Mouse (Mus musculus): ENCODE measurements around the gene Cmtm6.
"Not testable (repeated sequence)": the region's sequence is repeated elsewhere in the genome, so short reads cannot be mapped to it uniquely, and the experiment has no call there.

Gene Cmtm6

GRCm38 (mm10) chr9:114731011-114731755 is at the start of gene Cmtm6:
Gene Cmtm6, plus strand, starts transcription at chr9:114731116.
- peak; percentile 95 for DNase-seq (ENCODE audit: low spot score)

GRCm38 (mm10) chr9:114682193-114682592 is 48.7 kb upstream of the Cmtm6 start:
- no peak for DNase-seq (ENCODE audit: low spot score)

DNA sequence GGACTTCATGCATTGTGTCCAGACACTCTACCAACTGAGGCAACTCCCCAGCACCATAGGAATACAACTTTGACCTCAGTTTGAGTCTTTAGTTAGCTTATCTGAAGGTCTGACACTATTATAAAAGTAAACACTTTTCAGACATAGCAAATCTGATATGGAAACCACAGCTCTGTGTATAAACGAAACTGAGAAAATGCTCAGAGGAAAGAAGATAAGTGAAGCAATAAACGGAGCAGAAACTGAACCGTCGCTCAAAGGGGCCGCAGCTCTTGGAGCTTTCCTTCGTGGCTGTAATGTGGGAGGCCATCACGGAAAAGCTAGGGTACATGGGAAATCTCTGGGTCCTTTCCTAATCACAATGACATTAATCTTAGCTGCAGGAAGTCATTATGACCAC is 44.7 kb upstream of the Cmtm6 start:
- no peak for DNase-seq (ENCODE audit: low spot score)

DNA sequence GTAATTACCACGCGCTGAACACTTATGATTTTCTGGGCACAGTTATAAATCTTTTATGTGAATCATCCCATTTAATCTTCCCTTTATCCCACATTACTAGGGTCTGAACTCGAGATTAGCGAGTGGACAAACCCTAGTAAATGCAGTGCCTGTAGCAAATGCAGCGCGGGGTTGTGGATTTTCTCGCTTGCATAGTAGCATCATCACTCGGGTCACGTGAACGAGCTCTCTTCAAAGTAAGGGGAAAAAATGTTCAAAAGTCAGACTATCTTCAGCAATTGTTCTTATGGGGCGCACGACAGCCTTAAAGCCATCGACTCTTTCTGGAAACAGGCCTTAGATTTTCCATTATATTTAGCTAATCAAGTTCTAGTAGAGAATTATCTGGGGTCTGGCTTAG is 43.3 kb upstream of the Cmtm6 start:
- DNase-seq (ENCODE audit: low spot score), result no peak

- peak; percentile 96 for DNase-seq (ENCODE audit: low spot score)
Observed at GRCm38 (mm10) chr9:114688252-114688952, 42.5 kb upstream of the Cmtm6 start, which contains the start of gene Dync1li1. Gene Dync1li1, plus strand, starts transcription at chr9:114688790.

DNA sequence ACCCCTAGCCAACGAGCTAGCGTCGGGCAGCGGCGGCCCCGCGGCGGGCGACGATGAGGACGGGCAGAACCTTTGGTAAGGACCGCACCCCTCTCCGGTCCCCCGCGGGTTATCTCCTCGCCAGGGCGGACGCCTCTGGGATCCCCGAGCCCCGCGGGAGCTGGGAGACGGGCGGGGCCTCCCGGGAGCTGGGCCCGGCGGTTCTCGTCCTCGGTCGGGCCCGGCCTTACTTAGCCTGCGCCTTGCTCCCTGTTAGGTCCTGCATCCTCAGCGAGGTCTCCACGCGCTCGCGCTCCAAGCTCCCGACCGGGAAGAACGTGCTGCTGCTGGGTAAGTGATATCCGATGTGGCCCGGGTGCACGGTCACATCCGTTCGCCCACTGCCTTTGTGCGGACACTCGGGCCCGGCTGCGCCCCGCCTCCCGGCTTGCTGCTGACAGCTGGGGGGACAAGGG is 41.9 kb upstream of the Cmtm6 start:
- DNase-seq (ENCODE audit: low spot score), result peak; percentile 67

- DNase-seq (ENCODE audit: low spot score), result peak; percentile 43
Observed at GRCm38 (mm10) chr9:114690119-114690601, 40.8 kb upstream of the Cmtm6 start.

- DNase-seq (ENCODE audit: low spot score), result no peak
Observed at GRCm38 (mm10) chr9:114691112-114691511, 39.8 kb upstream of the Cmtm6 start.

DNA sequence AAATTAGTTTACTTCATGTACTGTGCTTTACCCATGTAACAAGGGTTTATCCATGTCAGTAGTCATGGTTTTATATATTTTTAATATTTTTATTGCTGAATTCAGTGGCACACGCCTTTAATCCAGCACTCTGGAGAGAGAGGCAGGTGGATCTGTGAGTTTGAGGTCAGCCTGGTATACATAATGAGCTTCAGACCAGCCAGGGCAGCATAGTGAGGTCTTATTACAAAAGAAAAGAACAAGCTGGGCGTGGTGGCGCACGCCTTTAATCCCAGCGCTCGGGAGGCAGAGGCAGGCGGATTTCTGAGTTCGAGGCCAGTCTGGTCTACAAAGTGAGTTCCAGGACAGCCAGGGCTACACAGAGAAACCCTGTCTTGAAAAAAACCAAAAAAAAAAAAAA is 35.3 kb upstream of the Cmtm6 start:
- not testable (repeated sequence) for DNase-seq (ENCODE audit: low spot score)

GRCm38 (mm10) chr9:114697072-114697471 is 33.8 kb upstream of the Cmtm6 start:
- no peak for DNase-seq (ENCODE audit: low spot score)

DNA sequence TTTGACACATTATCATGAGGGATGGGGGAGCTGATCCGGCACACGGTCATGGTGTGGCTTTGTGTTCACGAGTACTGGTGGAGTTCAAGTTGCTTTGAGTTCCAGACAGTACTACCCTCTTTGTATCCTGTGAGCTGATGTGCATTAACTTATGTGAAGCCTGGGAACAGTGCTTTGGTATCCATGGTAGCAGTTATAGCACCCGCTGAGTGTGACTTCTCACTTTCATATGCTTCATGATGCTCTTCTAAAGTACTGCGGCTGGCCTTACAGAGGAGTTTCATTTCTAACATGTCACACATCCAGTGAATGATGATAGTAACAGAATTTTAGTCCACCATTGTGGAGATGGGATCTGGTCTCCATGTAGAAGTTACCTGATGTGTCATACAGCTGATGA is 33.0 kb upstream of the Cmtm6 start:
- no peak for DNase-seq (ENCODE audit: low spot score)

- DNase-seq (ENCODE audit: low spot score), result no peak
Observed at GRCm38 (mm10) chr9:114699262-114699661, 31.7 kb upstream of the Cmtm6 start.

DNA sequence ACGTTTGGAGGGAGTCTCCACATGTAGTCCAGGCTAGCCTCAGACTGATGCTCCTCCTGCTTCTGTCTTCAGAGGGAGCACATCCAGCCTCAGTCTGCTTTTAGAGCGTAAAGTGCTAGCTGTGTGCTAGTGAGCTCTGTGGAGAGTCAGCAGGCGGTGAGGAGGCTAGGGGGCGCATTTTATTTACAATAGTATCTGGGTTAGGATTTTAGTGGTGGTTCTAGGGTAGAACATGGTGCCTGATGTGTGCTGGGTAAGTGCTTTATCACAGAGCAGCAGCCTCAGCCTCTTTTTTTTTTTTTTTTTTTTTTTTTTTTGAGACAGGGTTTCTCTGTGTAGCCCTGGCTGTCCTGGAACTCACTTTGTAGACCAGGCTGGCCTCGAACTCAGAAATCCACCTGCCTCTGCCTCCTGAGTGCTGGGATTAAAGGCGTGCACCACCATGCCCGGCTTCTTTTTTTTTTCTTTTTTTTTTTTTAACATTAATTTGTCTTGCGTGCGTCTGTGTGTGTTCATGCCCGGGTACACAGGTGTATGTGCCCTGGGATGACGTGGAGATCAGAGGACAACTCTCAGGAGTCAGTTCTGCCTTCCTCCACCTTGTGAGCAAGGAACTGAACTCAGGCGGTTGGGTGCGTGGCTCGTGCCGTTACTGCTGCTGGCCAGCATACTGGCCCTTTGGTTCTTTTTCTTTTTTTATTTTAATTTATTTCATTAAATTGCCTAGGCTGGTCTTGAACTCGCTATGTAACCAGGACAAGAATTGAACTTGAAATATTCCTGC is 30.8 kb upstream of the Cmtm6 start:
- DNase-seq (ENCODE audit: low spot score), result no peak

GRCm38 (mm10) chr9:114701031-114701430 is 29.9 kb upstream of the Cmtm6 start:
- DNase-seq (ENCODE audit: low spot score), result no peak

DNA sequence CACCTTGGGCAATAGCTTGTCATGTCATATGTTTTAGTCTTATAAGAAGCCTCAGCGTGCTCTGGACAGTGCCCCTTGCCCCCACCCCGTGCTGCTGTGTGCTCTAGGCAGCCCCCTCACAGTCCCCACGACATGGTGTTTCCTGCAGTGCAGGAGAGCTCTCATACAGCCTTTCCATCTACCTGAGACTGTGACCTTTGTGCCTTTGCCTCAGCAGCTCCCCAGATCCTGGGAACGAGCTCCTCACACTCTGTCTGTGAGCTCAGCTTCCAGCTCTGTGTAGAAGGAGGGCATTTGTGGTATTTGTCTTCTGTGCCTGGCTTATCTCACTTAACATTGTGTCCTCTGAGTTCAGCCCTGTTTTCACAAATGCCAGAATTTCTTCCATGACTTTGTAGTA is 29.0 kb upstream of the Cmtm6 start:
- no peak for DNase-seq (ENCODE audit: low spot score)

- no peak for DNase-seq (ENCODE audit: low spot score)
Observed at GRCm38 (mm10) chr9:114707805-114708204, 23.1 kb upstream of the Cmtm6 start.

- DNase-seq (ENCODE audit: low spot score), result peak; percentile 45
Observed at GRCm38 (mm10) chr9:114710345-114710744, 20.6 kb upstream of the Cmtm6 start.

- no peak for DNase-seq (ENCODE audit: low spot score)
Observed at GRCm38 (mm10) chr9:114713481-114713880, 17.4 kb upstream of the Cmtm6 start.

DNA sequence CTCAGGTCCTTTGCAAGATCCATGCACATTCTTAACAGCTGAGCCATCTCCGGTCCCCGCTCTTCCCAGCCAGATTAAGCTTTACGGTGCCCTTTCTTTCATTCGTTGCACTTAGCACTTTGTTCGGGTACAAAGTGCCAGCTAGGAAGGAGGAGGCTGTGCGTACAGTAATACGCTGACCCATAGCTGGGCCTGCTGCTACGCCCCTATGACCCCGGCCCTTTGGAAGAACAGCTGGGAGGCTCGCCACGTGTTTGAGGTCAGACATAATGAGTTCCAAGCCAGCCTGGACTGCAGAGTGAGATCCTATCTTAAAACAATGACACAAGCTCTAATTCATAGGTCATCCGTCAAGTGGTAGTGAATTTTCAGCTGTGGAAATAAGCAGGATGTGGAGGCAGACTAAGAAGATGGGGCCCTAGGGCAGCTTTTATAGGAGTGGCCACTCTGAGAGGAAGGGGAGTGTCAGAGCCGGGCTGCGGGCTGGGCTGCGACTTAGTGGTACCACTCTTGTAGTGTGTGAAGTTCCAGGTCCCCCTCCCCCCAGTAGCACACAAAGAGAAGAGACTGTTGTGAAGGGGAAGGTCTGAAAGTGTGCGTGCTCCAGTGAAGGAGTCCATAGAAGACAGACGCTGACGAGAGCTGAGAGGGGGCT is 14.1 kb upstream of the Cmtm6 start:
- DNase-seq (ENCODE audit: low spot score), result no peak

DNA sequence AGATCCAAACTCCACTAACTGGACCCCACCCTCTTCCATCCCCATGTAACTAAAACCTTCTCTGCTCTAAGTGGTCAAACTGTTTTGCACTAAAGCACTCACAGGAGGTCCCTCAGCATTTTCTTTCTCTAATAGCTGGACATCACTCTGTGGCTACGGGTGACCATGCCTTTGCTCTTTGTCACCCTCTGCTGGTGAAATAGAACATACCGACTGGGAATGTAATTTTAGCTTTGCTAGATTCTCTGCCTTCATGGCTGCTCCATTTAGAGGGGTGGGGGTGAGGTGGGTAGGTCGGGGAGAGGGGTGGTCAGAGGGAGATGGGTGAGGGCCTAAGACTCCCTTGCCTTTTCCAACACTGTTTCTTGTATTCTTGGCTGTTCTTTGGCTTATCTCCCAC is 3.6 kb upstream of the Cmtm6 start:
- DNase-seq (ENCODE audit: low spot score), result peak; percentile 76

- not testable (repeated sequence) for DNase-seq (ENCODE audit: low spot score)
Observed at GRCm38 (mm10) chr9:114728432-114728831, 2.5 kb upstream of the Cmtm6 start.
